Mouse (Mus musculus) kidney, postnatal 4 days (tissue): ENCODE results near the gene Pla2g4d.
"Not testable (repeated sequence)": the region's sequence is repeated elsewhere in the genome, so short reads cannot be mapped to it uniquely, and the experiment has no call there.

Experiments used
- DNase-seq, 2 experiments: peaks; one replicate each; pipeline ENCODE4 v3.0.0; 2021; ENCODE audit warnings: mixed read lengths in 2 of 2

The Pla2g4d gene

DNA sequence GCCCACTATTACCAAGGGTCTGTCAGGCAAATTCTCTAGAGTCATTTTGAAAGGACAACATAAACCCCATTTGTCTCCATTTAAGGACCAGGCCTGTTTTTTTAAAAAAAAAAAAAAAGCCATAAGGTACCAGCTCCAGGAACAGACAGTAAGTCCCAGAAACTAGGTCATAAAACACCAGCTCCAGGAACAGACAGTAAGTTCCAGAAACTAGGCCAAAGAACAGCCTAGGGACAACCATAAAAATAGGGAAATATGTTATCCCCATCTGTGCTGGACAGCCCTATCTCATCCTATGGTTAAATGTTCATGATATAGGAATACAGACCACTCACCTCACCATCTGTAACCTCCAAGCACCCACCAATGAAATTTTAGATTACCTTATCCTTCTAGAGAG, 32.7 kb downstream of the Pla2g4d start:
- no peak for DNase-seq

DNA sequence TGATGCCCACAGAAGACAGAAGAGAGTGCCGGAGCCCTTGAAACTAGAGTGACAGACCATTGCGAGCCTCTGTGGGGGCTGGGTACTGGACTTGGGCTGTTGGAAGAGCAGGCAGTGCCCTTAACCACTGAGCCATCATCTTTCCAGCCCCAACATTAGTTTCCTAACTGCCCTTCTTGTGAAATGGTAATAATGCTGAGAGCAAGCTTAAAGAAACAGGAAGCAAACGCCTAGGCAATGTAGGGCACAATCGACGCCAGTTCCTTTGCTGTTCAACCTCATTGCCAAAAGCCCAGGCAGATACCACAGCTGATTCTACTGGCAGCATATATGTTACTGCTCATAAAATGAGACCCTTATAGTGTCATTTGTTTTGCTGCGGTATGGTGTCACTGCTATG, 36.4 kb downstream of the Pla2g4d start:
- DNase-seq: no peak

DNA sequence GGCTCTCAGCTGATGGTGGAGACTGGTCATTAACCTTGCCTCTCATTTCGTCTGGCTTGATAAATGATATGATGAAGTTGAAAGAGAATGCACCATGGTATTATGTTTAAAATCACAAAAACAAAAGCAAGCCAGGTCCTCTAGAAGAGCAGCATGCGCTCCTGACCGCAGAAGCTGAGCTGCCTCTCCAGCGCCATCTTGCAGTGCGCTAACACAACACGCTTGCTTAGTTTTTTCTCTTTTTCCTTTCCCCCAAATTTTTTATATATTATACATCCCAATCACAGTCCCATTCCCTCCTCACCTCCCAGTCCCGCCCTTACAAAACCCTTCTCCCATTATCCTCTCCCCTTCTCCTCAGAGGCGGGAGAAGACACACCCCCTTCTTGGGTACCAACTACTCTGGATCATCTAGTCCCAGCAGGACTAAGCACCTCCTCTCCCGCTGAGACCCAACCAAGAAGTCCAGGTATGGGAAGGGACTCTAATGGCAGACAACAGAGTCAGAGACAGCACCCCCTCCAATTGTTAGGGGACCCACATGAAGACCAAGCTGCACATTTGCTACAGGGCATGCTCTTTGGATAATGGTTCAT, 43.5 kb downstream of the Pla2g4d start:
- peak; percentile 20 to 41 for DNase-seq

DNA sequence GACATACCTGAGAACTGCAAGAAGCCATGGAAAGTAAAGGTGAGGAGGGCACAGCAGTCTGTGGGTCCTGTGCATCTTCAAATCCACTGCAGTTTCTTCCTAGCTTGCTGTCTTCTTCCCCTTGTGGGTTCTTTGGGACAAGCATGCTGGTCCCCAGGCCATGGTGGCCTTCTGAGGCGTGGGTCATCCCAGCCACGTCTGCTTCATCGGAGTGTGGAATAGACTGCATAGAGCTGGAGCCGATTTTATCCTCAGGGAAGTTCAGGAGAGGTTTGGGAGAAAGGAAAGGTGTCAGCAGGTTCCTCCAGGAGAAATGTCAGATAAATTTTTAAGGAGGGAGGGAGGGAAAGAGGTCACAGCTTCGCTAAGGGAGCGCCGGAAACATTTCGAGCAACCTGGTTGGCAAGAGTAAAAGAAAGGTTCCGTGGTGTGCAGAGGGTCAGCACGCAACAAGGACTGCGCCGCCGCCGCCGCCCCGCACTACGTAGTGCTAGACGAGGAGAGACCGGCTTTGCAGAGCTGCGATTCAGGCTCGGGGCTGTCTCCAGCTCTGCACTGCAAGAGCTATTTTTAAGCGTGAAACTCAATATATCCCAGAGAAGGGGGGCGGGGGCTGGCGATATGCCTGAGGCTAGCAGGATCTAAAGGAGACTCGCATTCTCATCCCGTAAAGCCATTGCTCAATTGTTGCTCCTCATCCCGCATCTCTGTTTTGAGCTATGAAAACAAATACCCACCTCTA, 44.1 kb downstream of the Pla2g4d start, which contains the start of gene Pla2g4e:
Pla2g4e (minus strand) TSS at position 657 of the 742 bp plus-strand sequence.
- peak; percentile 40 to 50 for DNase-seq

DNA sequence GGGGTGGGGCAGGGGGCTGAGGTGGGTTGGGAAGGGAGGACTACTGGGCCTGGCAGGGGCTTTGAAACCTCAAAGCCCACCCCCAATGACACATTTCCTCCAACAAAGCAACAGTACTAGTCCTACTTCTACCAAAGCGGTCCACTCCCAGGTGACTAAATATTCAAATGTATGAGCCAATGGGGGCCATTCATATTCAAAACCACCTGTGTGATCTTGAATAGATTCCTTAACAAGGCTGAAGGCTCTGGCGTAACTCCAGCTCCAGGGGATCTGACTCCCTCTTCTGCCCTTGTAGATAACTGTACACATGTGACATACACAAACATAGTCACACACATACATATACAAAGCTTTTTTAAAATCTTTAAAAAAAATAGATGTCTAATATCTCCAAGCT, 45.0 kb downstream of the Pla2g4d start:
- no peak for DNase-seq

DNA sequence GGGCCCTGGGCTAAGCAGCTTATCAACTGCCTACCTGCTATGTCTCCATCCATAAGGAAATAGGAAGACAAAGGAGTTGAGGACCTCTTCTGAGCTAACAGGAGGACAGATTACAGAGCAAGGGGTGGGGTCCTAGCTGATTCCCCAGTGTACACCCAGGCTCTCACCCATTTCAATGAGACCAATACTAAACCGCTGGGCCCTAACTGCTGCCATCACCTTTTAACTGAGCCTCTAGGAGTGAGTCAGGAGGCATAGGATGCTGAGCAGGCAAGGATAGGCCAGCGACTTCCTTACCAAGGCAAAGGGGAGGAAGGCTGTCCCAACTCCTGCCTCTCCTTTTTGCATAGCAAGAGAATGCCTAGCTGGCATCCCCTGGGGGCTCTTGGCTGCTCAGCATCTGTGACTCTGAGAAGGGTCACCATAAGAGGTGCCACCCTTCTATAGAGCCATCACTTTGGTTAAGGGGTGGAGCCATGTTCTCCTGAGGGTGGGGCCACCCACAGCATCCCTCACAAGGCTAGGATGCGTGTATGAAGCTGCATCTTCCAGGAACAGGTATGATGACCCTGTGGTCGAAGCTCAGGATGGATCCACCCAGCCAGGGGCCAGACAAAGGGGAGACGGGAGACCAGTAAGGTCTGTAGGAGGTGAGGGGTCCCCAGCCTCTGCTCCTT, 46.1 kb downstream of the Pla2g4d start:
- no peak for DNase-seq

DNA sequence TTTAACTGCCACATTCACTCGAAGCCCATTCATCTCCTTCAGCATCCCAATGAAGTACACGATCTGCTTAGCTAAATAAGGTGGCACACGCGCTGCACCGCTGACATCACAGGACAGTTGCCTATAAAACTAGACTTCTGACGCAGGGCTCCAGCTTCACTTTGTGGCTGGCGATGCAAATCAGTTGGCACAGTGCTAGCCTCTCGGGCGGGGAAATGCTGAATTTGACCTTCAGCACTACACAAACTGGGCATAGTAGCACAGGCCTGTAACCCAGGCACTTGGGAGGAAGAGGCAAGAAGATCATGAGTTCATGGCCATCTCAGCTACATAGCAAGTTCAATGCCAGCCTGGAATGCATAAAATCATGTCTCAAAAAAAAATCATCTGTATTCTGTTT, 50.3 kb downstream of the Pla2g4d start:
- DNase-seq: not testable (repeated sequence)

DNA sequence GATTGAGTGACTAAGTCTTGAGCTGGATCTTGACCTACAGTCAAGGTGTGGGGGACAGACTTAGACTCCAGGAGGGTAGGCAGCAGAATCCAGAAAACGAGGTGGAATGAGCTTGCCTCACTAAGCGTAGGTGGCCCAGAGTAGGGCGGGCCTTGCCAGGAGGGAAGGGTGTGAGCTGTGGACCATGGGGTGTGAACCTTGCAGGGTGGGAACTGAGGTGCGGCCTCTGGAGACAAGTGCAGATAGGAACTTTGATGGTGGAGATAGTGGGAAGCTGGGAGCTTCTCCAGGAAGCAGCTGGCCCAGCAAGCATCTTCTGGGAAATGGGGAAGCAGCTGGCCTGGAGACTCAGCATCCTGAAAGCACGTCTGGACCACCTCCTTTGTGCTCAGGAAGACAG, 51.2 kb downstream of the Pla2g4d start:
- no peak for DNase-seq

DNA sequence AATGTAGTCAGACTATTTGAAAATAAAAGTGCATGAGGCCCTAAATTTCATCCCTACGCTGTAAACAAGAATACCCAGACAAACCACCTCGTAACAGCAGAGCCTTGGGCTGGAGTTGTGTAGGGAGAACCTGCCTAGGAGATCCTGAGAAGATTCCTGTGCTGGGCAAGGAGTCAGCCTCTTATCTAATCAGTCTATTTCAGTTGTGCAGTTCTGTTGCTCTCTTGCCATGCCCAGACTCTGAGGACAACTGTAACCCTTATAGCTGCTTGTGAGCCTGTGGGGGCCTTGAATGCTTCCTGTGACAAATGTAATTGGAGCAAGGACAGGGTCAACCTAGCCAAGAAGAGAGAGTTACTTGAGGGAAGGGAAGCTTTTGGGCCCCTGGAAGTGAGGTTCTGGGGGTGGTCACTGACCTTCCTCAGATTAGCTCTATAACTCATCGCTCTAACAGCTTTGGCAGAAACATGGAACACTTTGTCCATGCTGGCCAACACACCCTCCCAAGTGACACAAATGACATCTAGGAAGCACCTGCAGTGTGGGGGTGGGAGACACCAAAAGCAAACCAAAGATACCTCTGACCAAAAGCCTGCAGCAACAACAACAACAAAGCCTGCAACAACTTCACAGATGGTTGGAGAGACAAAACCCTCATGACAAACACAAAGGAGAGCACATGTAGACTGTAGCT, 52.9 kb downstream of the Pla2g4d start:
- no peak for DNase-seq

DNA sequence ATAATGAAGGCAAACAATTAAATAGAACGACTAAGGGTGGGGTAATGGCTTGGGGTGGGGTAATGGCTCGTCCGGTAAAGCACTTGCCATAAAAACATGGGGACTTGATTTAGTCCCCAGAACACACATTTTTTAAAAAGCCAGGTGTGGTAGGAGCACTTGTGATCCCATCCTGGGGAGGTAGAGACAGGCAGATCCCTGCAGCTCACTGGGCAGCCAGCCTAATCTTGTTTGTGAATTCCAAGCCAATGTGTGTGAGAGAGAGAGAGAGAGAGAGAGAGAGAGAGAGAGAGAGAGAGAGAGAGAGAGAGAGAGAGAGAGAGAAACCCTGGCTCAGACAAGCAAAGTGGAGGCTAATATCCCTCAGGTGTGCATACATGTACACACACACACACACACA, 53.6 kb downstream of the Pla2g4d start:
- no peak for DNase-seq

DNA sequence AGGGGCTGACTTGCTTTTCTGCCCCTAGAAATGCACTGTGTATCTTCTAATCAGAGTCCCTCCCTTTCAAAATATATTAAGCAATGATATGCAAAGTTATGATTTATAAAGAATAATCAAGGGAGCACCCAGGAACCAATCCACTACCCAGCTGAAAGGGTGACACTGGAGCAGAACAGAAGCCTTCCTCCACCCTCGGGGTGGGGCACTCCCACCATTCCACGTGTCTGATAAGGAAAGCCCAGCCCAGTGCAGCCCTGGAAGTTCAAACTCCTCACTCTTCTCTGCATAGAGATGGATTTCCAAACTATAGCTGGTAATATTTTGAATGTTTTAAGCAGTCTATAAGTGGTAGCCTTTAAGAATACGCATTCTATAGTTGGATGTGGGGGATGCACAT, 57.4 kb downstream of the Pla2g4d start:
- DNase-seq: no peak
